Mouse (Mus musculus) kidney, postnatal 25 days (tissue): ENCODE measurements around the gene Dtnb.

Experiments
- DNase-seq, 2 experiments: peaks; one replicate each; pipeline ENCODE4 v3.0.0; 2021; ENCODE audit warnings: mixed read lengths in 2 of 2

Dtnb gene

DNA sequence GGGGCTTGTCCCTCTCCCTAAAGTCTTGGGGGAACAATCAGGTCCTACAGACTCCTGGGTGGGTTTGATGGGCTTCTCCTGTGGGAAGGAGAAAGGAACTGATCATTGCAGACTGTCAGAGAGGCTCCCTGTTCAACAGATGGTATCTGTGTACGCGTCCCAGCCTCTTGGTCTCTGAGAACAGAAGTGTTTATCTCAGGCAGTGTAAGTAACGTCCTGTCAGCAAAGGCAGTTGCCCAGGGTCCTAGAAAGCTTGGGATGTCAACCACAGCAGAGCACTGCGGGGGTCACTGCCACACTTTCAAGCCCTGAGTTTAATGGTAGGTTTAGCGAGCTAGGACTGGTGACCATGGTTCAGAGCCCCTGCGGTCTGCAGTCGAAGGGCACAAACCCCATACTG lies 161.1 kb downstream of the Dtnb start:
- DNase-seq: no peak

GRCm38 (mm10) chr12:3737009-3737408 lies 164.8 kb downstream of the Dtnb start:
- DNase-seq: peak; percentile 57 to 64

DNA sequence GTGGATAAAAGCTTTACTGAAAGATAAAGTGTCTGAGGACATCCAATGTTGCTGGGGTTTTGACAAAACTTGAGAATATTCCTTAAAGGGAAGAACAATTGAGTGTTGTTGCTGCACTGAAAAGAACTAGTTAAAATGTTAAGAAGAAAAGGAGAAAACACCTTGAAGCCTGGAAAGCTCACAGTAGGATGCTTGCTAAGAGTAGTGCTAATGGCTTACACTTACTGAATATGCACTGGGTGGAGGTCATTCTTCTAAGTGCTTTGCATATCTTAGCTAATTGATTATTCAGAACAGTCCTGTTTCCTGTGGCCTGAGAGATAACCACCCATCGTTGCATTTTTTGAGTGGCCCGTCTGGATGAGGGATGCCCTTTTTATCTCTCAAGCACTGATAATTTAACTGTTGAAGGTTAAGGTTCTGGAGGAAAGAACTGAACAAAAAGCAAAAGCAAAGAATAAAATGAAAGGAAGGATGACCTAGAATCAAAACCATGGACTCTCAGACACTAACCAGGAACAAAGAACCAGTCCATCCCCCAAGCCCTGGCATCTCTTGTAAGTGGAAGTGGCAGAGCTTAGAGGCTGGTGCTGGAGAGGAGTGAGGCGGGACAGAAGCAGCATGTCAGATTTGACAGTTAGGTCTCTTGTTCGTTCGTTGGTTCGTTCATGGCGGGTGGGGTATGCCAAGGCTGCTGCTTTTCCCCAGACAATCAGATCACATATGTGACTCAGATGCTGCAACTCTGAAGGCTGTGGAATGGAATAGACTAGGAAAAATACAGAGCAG lies 166.8 kb downstream of the Dtnb start:
- no peak for DNase-seq

- DNase-seq: no peak
Measured at GRCm38 (mm10) chr12:3739749-3740704, 167.8 kb downstream of the Dtnb start.

DNA sequence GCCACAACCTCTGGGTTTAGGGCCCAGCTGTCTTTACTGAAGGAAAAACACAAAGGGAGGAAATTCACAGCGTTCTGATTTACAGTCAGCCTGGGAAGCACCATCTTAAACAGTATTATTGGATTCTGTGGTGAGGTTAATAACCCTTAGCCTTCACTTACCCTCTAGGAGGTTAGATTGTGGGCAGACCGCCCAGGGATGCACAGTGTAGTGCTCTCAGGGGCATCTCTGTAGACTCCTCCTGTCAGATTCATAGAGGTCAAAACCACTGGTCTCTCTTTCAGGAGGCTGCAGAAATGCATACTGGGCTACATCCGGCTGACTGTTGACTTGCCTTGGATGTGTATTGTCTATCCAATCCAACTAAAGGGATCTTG lies 168.5 kb downstream of the Dtnb start:
- DNase-seq: no peak

GRCm38 (mm10) chr12:3745432-3746105 lies 173.4 kb downstream of the Dtnb start:
- DNase-seq: peak; percentile 69 to 75

- DNase-seq: no peak
Measured at GRCm38 (mm10) chr12:3746369-3746768, 174.2 kb downstream of the Dtnb start.

DNA sequence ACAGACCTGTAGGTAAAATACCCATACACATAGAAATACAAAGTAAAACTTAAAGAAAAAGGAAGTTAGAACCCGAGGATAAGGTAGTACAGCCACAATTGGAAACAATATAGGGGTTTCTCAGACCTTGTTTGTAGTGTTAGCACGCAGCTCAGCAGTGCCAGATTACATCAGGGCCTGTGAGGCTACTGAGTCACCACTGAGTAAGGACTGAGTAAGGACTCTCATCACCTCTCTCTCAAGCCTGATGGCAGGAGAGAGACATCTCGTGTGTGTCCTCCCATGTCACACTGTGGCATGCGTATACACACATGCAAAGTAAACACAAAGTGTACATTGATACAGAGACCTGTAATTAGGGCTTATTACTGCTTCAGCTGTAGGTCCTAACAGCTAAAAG lies 175.4 kb downstream of the Dtnb start:
- DNase-seq: no peak

DNA sequence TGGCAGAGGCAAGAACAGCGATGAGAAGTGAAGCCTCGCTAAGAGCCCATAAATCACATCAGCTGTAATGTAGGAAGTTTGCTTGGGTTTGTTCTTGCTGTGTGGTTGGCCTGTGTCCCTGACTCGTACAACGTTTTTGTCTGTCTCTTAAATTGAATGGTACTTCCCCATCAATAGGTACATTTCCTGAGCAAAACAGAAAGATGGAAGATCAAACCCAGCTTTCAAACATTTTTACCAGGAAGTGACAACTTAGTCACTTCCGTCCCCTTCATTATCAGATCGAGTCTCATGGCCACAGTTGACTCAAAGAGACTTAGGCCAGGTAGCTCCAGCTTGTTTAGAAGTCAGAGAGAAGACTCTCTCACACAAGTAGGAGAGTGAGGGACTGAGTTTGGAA lies 183.3 kb downstream of the Dtnb start:
- no peak for DNase-seq

DNA sequence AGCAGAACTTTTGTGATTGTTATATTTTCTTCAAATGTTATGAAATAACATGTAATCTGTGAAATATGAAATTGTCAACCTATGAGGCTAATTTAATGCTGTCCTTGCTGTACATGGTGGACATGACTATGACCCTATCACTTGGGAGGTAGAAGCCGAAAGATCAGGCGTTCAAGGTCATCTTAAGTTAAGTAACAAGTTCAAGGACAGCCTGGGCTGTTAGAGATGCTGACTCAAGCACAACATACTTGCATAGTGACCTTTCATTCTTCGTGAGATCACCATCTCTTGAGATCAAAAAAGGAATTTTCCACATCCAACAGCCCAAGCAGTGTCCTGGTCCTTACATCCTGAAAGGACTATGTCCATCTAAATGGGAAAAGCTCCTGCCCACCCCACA lies 184.0 kb downstream of the Dtnb start:
- DNase-seq: no peak

DNA sequence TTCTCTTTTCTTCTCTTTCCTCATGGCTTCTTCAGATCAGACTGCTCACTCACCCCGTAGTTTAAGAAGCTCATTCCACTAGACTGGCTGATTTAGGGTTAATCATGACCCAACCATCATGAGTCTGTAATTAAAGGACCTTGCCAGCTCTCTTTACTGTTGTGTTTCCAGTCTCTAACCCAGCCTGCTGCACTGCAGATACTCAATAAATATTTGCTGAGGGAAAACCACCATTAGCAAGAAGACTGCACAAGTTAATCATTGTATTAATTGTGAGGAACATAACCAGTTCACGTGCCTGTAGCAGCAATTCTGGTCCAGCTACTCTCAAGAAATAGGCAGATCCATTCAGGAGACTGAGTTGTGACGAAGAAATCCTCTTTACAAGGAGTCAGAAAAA lies 185.9 kb downstream of the Dtnb start:
- DNase-seq: no peak

DNA sequence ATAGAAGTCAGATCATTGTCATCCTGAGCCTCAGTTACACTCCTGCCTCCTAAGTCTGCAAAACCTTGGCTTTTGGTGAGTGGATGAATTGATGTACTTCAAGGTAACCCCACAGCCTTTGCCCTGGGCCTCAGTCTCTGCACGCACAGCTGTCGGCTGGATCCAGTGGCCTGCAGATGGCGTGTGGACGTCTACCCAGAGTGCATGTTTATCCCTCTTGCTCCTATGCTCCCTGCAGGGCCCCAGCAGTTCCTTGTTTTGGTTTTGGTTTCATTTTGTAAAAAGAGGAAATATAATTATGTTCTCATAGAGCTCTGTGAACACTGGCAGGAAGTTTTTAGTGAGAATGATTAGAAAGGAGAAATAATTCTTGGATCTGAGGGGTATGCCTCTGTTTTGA lies 187.2 kb downstream of the Dtnb start:
- DNase-seq: peak; percentile 77 to 84

DNA sequence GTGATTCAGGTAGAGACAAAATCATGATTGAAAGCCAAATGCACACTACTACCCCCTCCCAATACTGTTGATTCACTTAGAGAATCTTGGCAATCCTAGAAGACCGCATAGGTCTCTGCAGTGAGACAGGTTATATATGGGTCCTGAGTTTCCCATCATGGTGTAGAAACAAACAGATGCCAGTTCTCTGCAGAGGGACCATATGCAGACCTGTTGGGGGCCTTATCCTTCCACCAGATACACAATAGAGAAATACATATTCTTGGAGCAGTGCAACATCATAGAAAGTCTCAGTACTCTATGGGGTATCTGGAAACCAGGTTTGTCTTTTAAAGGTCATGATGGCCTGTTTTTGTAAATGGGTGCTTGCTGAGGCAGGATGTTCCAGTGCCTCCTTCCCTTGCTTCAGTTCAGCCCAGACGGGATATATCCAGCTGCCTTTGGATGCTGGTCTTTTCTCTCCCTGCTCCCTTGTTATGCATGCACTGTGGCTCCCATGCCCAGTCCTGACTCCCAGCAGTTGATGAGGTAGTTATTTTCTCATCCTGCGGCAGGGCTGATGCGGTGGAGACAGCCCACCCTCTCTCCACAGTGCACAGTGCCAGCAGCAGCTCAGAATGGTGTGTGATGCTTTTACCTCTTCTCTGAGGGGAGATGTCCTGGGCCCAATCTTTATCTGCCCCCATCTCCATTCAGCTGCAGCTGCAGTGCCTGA lies 188.9 kb downstream of the Dtnb start:
- DNase-seq: no peak

DNA sequence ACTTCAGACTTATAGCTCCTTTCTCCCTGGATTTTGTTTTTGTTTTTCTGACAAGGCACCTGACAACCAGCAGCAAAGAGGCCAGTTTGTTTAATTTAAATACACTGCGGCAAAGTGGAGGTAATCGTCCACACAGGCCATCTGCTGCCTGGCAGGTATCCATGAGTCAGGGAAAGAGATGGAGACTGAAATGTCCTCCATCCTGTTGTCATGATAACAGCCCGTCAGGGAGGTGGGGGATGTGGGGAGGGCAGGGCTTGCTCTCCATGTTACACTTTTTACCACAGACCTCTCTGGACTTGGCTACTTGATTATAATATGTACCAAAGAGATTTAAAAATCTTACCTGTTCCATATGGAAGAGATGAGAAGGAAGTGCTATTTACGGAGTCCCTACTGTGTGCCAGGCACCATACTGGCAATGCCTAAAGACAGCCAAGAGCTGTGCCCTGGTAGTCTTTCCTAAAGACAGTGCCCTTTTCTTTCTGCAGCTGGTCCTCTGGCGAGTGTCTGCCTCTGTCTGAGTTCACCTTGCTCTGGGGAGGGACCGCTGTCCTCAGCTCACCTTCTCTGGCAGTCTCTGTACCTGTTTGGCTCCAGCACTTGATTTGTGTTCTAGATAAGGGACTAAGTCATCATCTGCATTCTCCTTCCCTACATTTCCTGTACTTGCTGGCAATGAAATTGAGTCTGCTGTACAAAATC lies 189.6 kb downstream of the Dtnb start:
- peak in 1 of 2 experiments; percentile 62 for DNase-seq

GRCm38 (mm10) chr12:3764191-3764804 lies 192.1 kb downstream of the Dtnb start:
- no peak for DNase-seq

DNA sequence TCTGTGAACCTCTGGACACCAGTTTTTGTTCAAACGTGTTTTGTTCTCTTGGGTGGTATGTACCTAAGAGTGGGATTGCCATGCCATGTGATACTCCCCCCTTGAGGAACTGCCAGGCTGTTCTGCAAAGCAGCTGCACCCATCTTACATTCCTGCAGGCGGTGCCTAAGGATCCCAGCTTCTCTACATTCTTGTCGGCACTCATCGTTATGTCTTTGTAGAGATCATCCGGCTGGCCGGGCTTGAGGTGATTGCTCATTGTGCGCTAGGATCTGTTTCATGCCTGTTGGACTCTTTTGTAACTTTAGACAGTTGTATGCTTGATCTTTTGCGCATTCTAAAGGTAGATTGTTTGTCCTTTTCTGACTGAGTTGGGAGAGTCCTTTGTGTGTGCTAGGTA lies 195.2 kb downstream of the Dtnb start:
- no peak for DNase-seq

DNA sequence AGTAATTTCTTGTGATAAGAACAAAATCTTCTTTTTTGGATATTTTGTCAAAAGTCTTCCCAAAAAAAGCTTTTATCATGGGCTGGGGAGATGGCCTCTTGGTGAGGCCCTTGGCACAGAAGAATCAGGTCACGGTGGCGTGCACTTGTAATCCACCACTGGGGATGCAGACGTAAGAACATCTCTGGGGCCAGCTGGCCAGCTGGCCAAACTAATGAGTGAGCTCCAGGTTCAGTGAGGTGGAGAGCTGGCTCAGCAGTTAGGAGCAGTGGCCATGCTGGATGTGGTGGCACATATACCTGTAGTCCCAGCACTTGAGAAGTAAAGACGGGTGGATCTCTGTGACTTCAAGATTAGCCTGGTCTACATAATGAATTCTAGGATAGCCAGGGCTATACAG lies 196.2 kb downstream of the Dtnb start:
- peak; percentile 36 to 73 for DNase-seq

DNA sequence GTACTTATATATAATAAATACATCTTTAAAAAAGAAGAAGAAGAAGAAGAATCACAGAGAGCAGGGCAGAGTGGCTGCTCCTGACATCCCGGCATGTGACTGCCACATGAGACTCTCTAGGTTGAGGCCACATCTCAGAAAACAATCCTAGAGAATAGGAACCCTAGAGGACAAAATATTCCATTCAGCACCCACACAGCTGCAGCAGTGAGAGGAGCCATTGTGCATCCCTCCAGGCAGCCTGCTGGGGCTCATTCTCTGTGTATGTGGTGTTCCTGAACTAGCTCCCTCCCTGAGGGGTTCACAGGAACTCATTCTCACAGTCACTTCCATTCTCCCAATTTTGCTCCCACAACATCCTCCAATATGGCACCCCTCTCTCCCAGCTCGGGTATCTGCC lies 198.4 kb downstream of the Dtnb start:
- DNase-seq: no peak

GRCm38 (mm10) chr12:3771080-3771479 lies 198.9 kb downstream of the Dtnb start:
- DNase-seq: no peak

- no peak for DNase-seq
Measured at GRCm38 (mm10) chr12:3773643-3774042, 201.5 kb downstream of the Dtnb start.

DNA sequence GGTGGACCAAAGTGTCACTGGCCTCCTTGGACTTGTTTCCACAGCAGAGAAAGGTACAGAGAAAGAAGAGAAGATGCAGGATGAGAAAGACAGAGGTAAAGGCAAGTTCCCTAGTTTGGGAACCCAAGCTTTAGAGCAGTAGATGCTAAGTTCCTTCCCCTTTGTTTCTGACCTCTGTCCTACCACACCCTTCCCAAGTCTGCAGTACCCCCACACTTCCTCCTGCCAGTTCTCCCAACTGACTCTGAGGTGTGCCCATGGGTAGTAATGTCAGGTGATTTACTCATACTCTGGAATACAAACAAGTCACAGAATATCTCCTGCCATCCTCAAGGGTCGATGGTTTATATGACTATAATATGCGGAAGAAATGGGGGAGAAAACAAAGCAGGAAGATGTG lies 203.8 kb downstream of the Dtnb start:
- DNase-seq: no peak

DNA sequence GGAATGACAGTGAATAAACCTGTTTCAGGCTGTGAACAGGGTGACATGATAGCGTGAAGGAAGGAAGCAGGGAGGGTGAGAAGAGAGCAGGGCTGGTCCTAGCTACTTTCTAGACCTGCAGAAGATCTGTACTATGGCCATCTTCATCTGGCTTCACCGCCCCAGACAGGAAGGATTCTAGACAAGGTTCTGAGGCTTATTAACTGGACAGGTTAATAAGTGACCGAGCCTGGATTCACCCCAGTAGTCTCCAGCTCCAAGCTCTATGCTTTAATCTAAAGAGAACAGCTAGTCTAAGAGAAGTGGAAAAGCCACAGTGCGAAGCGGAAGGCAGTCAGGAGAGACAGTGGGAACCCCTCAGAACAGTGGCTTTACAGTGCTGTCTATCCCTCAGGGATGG lies 205.5 kb downstream of the Dtnb start:
- DNase-seq: peak; percentile 74 to 81
